Mouse (Mus musculus): ENCODE data around the gene Ppfia3. TPM values are rescaled to one million over a fixed set of nuclear protein-coding genes. Genes with fewer than 3 reads are reported as not detected.

Gene Ppfia3
- total and polyA plus RNA-seq, 2 experiments from 2014 or later, result 25.5 to 107 TPM

DNA sequence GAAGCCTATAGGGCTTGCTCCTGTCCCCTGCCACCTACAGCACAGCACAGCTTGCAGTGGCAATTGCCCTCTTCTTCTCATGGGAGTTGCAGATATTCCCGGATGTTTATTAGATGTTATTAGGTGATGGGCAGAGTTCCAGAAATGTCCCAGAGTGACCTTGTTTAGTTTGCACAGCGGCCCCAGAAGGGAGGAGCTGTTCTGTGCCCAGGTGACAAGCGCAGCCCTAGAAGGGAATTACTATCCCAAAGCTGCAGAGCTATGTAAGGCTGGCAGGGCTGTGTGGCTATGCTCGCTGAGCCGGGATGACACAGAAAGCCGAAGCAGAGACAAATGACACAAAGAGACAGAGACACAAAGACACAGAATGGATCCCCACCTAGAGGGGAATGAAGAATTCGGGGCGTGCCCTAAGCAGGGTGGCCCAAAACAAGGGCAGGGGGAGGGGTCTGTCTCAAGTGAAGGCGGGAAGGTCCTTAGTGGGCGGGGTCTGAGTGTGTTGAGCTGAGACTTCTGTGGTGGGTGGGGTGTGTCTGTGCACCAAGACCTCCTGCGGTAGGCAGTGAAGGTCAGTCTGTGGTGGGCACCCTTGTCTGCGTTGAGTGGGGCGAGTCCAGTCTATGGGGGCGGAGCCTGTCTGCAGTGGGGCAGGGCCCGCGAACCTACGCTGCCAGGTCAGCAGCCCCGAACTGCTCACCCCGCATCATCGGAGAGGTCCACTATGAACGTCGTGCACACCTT, 34.0 kb downstream of the Ppfia3 start:
- Histone ChIP-seq H3K4me3 (ENCODE audit: low read length) (peak overlapping the region; percentile 61), H3K27me3 (ENCODE audit: insufficient read depth, low read length) (no peaks in the 10 kb centered on the region), H3K9me3 (ENCODE audit: low read length) (no peaks in the 10 kb centered on the region), H3K4me2 (ENCODE audit: low read depth, low read length) (peak overlapping the region; percentile 93), H3K9ac (replicated peaks; ENCODE audit: low read length) (peak overlapping the region; percentile 68), H3K4me1 (ENCODE audit: insufficient read depth, low read length) (peaks cover 5% of the 10 kb centered on the region; the same call in 1 of the 2 replicates), H3K27ac (peak overlapping the region; percentile 69), H3K36me3 (ENCODE audit: insufficient read depth, low read length) (no peaks in the 10 kb centered on the region)
- TF ChIP-seq CTCF (IDR thresholded peaks at IDR 0.05; ENCODE audit: low read depth), result no peak
- ATAC-seq (peak; percentile 64), DNase-seq (ENCODE audit: low spot score) (peak; percentile 56)
- 2% methylated on average over 21 of the region's 22 CpGs for WGBS

DNA sequence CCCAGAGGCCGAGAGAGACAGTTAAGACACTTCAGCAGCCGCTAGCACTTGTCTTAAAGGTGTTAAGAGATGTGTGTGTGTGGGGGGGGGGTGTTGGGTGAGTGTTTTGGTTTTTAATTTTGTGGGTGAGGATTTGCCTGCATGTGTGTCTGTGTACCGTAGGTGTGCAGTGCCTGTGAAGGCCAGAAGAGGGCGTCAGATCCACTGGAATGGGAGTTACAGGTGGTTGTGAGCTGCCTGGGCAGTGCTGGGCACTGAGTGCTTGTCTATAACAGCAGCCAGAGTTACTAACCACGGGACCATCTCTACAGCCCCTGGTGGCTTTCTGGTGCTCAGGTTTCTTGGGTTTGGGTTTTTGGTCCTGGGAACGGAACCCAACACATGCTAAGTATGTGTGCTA, 35.3 kb downstream of the Ppfia3 start:
- Histone ChIP-seq H3K4me2 (ENCODE audit: low read depth, low read length) (no peak overlapping the region), H3K9ac (replicated peaks; ENCODE audit: low read length) (no peak overlapping the region), H3K27me3 (ENCODE audit: insufficient read depth, low read length) (no peaks in the 10 kb centered on the region), H3K4me1 (ENCODE audit: insufficient read depth, low read length) (peaks cover 5% of the 10 kb centered on the region; the same call in 1 of the 2 replicates), H3K36me3 (ENCODE audit: insufficient read depth, low read length) (no peaks in the 10 kb centered on the region; the same call in 1 of the 2 replicates), H3K4me3 (ENCODE audit: low read length) (no peak overlapping the region), H3K9me3 (ENCODE audit: low read length) (no peaks in the 10 kb centered on the region), H3K27ac (no peak overlapping the region)
- peak; percentile 37 for TF ChIP-seq CTCF (IDR thresholded peaks at IDR 0.05; ENCODE audit: low read depth)
- no peak for ATAC-seq
- DNase-seq (ENCODE audit: low spot score), result no peak
- WGBS, result 87% methylated on average over 6 of the region's 6 CpGs

DNA sequence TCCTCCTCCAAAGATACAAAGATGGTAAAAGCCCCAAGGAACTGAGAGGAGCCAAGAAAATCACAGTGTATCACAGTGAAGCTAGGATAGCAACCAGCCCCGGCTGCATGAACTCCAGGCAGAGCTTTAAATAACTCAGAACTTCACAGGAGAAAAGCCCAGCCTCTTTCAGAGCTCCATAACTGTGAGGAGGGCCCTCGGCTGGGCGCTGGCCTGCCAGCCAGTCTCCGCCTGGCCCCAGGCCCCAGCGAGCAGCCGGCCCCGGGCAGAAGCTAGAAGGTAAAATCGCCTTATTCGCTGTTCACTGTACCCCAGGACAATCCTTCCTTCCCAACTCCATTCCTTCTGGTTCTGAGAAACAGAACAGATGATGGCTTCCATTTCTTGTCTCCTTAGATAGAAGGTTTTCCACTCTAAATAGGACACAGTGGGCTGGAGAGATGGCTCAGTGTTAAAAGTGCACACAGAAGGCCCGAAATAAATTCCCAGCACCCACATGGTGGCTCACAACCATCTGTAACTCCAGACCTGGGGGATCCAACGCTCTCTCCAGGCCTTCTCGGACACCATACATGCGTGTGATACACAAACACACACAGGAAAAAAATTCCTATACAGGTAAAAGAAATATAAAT, 37.9 kb downstream of the Ppfia3 start:
- Histone ChIP-seq H3K4me2 (ENCODE audit: low read depth, low read length) (no peak overlapping the region), H3K4me3 (ENCODE audit: low read length) (no peak overlapping the region), H3K36me3 (ENCODE audit: insufficient read depth, low read length) (no peaks in the 10 kb centered on the region; the same call in 1 of the 2 replicates), H3K27ac (no peak overlapping the region), H3K9me3 (ENCODE audit: low read length) (no peaks in the 10 kb centered on the region), H3K9ac (replicated peaks; ENCODE audit: low read length) (no peak overlapping the region), H3K27me3 (ENCODE audit: insufficient read depth, low read length) (no peaks in the 10 kb centered on the region), H3K4me1 (ENCODE audit: insufficient read depth, low read length) (peaks cover 5% of the 10 kb centered on the region; the same call in 1 of the 2 replicates)
- no peak for TF ChIP-seq CTCF (IDR thresholded peaks at IDR 0.05; ENCODE audit: low read depth)
- DNase-seq (ENCODE audit: low spot score), result no peak
- WGBS, result 82% methylated on average over 13 of the region's 13 CpGs
- ATAC-seq, result no peak

DNA sequence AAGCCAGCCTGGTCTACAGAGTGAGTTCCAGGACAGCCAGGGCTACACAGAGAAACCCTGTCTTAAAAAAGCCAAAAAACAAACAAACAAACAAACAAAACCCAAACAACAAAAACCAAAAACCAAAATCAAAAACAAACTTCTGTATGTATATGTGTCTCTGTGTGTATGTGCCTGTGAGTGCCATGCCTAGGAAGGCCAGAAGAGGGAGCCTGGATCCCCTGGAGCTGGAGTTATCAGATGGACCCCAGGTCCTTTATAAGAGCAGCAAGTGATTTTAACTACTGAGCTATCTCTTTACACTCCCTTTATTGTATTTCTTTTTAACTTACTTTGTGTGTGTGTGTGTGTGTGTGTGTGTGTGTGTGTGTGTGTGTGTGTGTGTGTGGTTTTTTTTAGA, 41.0 kb downstream of the Ppfia3 start:
- Histone ChIP-seq H3K4me3 (ENCODE audit: low read length) (no peak overlapping the region), H3K27me3 (ENCODE audit: insufficient read depth, low read length) (no peaks in the 10 kb centered on the region), H3K36me3 (ENCODE audit: insufficient read depth, low read length) (no peaks in the 10 kb centered on the region; the same call in 1 of the 2 replicates), H3K27ac (no peak overlapping the region), H3K4me1 (ENCODE audit: insufficient read depth, low read length) (no peaks in the 10 kb centered on the region), H3K9me3 (ENCODE audit: low read length) (no peaks in the 10 kb centered on the region), H3K4me2 (ENCODE audit: low read depth, low read length) (no peak overlapping the region), H3K9ac (replicated peaks; ENCODE audit: low read length) (no peak overlapping the region)
- DNase-seq (ENCODE audit: low spot score), result no peak
- no peak for ATAC-seq
- peak; percentile 27; the same call in 1 of the 2 replicates for TF ChIP-seq CTCF (IDR thresholded peaks at IDR 0.05; ENCODE audit: low read depth)

DNA sequence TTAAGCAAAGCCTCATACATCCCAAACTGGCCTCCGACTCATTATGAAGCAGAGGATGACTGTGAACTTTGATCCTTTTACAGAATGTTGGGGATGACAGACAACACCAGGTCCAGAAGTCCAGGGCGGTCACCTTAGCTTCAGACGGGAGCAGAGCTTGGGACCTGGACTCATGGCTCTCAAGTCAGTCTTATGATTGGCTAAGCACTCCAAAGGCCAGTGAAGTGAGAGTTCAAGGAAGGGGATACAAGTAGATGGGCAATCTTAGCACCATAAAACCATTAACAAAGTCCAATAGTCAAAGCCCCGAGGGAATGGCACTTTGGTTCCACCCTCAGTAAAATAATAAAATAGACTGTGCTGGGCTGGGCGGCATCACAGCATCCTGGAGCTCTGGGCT, 43.8 kb downstream of the Ppfia3 start:
- no peaks in the 10 kb centered on the region; the same call in 1 of the 2 replicates for H3K36me3 ChIP-seq (ENCODE audit: insufficient read depth, low read length)
- no peak for DNase-seq (ENCODE audit: low spot score)
- H3K4me2 ChIP-seq (ENCODE audit: low read depth, low read length), result no peak overlapping the region
- H3K9me3 ChIP-seq (ENCODE audit: low read length), result no peaks in the 10 kb centered on the region
- H3K4me1 ChIP-seq (ENCODE audit: insufficient read depth, low read length), result no peaks in the 10 kb centered on the region
- H3K27me3 ChIP-seq (ENCODE audit: insufficient read depth, low read length), result no peaks in the 10 kb centered on the region
- TF ChIP-seq CTCF (IDR thresholded peaks at IDR 0.05; ENCODE audit: low read depth), result no peak
- no peak for ATAC-seq
- 94% methylated on average over 5 of the region's 5 CpGs for WGBS
- H3K27ac ChIP-seq, result no peak overlapping the region
- H3K4me3 ChIP-seq (ENCODE audit: low read length), result no peak overlapping the region
- H3K9ac ChIP-seq (replicated peaks; ENCODE audit: low read length), result no peak overlapping the region

DNA sequence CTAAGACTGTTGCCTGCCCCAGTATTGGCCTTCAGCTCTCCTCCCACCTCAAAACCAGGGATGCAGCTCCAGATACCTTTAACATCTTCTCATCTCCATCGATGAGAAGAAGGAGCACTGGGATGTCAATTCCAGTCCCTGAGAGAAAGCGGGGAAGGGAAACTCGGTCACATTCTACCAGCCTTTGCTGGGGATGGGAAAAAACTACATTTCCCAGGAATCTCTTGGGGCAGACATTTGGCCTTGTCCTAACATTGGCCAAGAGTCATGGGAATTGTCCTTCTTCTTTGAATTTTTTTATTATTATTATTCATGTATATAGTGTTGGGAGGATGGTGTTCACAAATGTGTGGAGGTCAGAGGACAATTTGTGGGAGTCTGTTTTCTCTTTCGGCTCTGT, 44.6 kb downstream of the Ppfia3 start:
- no peaks in the 10 kb centered on the region for H3K9me3 ChIP-seq (ENCODE audit: low read length)
- no peak overlapping the region for H3K4me2 ChIP-seq (ENCODE audit: low read depth, low read length)
- H3K36me3 ChIP-seq (ENCODE audit: insufficient read depth, low read length), result no peaks in the 10 kb centered on the region; the same call in 1 of the 2 replicates
- DNase-seq (ENCODE audit: low spot score) (no peak), ATAC-seq (no peak)
- no peaks in the 10 kb centered on the region for H3K27me3 ChIP-seq (ENCODE audit: insufficient read depth, low read length)
- H3K27ac ChIP-seq, result no peak overlapping the region
- no peak for TF ChIP-seq CTCF (IDR thresholded peaks at IDR 0.05; ENCODE audit: low read depth)
- no peak overlapping the region for H3K9ac ChIP-seq (replicated peaks; ENCODE audit: low read length)
- 88% methylated on average over 4 of the region's 4 CpGs for WGBS
- H3K4me3 ChIP-seq (ENCODE audit: low read length), result no peak overlapping the region
- no peaks in the 10 kb centered on the region for H3K4me1 ChIP-seq (ENCODE audit: insufficient read depth, low read length)

DNA sequence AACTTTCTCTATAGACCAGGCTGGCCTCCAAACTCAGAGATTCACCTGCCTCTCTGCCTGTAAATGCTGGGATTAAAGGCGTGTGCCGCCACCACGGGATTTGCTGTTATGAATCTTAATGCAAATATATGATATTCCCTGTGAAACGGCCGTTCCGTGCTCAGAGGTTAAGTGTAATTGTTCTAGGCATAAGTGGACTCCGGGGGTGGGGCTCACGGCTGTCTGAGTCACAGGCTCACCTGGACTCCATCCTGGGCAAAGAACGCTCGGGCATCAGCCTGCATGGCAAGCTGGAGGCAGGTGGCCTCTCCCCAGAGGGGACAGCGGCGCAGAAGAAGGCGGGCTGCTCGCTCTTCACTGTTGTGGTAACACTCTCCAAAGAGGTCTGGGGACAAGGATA, 50.3 kb downstream of the Ppfia3 start:
- DNase-seq (ENCODE audit: low spot score) (no peak), ATAC-seq (no peak)
- no peak overlapping the region for H3K27ac ChIP-seq
- H3K27me3 ChIP-seq (ENCODE audit: insufficient read depth, low read length), result no peaks in the 10 kb centered on the region
- H3K9ac ChIP-seq (replicated peaks; ENCODE audit: low read length), result no peak overlapping the region
- peaks cover 6% of the 10 kb centered on the region; the same call in 1 of the 2 replicates for H3K4me1 ChIP-seq (ENCODE audit: insufficient read depth, low read length)
- H3K9me3 ChIP-seq (ENCODE audit: low read length), result no peaks in the 10 kb centered on the region
- H3K4me2 ChIP-seq (ENCODE audit: low read depth, low read length), result no peak overlapping the region
- TF ChIP-seq CTCF (IDR thresholded peaks at IDR 0.05; ENCODE audit: low read depth), result no peak
- H3K36me3 ChIP-seq (ENCODE audit: insufficient read depth, low read length), result no peaks in the 10 kb centered on the region; the same call in 1 of the 2 replicates
- 90% methylated on average over 14 of the region's 14 CpGs for WGBS
- H3K4me3 ChIP-seq (ENCODE audit: low read length), result no peak overlapping the region
